Mouse (Mus musculus): ENCODE results near the gene Rcc1l.
A peak's percentile ranks its signal among the peaks of the same experiment; 100 is the strongest.

The Rcc1l gene

GRCm38 (mm10) chr5:134176169-134176881, at the start of gene Rcc1l:
Gene Rcc1l (minus strand): TSS chr5:134176774.
- peak; percentile 91 to 92 for DNase-seq

GRCm38 (mm10) chr5:134225110-134225901, 48.7 kb upstream of the Rcc1l start:
- peak in 1 of 2 experiments; percentile 22 for DNase-seq

DNA sequence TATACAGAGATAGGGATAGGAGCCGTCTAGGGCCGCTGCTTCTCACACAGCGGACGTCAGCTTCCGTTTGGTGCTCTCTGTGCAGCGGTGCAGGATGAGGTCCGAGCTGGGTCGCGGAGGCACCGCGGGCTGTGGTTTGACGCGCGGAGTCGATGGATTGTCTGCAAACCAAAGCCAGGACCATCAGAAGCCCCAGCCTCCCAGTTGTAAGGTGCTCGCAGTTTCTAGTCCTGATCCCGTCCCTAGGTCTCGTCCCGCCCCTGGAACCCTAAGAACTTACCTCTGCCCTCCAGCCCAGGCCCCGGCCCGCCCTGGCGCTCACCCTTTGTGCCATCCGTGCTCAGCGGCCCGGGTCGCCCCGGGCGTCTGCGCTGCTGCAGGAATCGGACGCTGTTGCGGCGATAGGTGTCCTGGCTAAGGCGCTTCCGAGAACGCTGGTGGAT, 45.2 kb upstream of the Rcc1l start:
- peak in 1 of 2 experiments; percentile 52 for DNase-seq

DNA sequence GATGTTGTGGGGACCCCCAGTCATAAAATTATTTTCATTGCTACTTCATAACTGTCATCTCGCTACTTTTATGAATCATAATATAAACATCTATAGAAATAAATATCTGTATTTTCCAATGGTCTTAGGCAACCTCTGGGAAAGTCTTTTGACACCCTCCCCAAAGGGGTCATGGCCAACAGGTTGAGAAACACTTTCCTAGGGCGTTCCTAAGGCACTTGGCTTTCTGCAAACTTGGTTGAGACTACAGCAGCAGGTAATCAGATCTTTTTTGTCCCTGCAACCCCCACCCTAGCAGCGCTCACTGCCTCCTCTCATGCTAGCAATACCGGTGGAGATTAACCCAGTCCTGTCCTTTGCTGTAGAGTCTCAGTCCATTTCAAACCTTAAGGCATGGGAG, 44.7 kb upstream of the Rcc1l start:
- DNase-seq = no peak

DNA sequence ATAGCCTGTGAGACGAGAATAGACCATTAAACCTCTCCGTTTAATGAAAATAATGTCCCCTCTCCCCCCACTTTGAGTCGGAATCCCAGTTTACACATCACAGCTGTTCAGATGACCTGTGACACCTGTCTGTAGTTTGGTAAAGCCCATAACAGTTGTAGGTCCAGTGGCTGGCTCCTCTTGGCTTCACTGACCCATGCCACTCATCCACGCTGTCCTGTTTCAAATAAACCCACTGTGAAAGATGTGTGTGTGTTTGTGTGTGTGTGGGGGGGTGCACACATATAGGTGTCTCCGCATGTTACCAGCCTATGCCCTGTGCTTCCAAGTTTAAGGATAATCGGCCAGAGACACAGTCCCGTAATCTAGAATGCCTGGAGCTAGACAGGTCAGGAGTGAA, 41.3 kb upstream of the Rcc1l start:
- DNase-seq = no peak

DNA sequence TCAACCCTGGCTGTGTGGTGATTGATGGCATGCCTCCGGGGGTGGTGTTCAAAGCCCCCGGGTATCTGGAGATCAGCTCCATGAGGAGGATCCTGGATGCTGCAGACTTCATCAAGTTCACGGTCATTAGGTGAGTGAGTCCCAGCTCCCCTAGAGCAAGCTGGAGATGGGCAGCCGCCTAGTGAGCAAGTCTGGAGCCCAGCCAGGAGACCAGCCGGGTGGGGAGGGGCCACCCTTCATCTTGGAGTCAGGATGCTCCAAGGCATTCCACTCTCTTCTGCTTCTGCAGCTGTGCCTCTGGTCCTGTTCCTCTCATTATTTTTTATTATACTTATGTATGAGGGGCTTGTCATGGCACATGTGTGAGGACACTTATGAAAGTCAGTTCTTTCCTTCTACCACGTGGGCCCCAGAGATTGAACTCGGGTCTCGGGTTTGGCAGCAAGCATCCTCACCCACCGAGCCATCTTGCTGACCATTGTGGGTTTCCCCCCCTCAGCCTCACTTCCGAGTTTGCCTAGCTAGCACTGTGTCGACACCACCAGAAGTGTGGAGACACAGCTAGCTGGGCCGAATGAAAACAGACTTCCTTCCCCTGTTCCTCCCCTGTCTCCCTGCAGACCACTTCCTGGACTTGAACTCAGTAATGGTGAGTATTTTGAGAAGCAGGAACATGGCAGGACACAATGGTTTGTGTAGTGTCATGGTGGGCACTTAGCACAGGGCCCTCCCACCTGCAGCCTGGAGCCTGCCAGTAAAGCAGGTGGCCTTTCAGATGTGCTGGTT, 37.6 kb upstream of the Rcc1l start:
- DNase-seq = peak; percentile 29 to 55

- peak; percentile 64 to 80 for DNase-seq
Observed at GRCm38 (mm10) chr5:134209931-134210554, 33.5 kb upstream of the Rcc1l start.

DNA sequence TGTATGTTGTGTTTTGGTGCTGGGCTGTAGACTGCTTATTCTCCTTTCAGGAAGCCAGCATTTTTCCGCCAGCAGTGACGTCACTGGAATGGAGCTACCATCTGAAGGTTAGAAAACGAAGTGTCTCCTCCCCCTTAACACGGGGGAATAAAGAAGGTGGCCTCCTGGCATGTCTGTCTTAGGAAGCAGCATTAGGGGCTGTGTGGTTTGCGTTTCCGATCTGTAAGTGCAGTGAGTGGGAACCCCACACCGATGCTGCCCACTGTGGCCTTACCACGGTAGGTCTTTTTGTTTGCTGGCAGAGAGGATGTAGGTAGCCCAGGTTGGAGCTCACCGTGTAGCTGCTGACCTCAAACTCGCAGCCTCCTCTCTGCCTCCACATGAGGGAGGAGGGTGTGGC, 30.1 kb upstream of the Rcc1l start:
- DNase-seq = no peak

DNA sequence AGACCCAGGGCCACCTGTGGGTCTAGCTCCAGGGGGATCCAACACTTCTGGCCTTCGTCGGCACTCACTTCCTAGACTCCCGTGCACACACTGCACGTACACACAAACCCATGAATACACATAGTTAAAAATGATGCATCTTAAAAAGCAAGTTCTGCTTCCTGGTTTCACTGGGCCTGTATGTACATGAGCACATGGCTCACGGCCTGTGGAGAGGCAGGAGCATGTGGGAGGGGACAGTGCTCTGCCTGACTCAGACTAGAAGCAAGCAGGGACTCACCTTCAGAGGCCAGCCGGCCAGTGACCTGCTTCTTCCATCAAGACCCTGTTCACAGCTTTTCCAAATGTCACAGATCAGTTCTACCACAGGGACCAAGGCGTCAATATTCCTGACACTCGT, 17.1 kb upstream of the Rcc1l start:
- DNase-seq = no peak

DNA sequence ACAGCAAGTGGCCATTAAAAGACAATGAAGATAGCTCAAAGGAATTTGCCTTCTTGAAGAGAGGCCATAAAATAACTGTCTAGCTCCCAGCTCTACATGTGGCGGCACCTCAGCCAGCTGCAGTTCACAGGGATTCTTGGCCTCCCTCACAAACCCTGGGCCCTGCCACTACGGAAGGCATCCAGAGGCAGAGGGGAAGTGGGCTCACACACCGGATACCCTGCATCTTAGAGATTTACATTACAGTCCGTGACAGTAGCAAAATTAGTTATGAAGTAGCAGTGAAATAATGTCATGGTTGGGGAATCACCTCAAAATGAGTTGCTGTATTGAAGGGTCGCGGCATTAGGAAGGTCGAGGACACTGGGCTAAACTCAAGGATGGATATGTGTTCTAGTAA, 12.0 kb upstream of the Rcc1l start:
- no peak for DNase-seq

- peak; percentile 46 to 83 for DNase-seq
Observed at GRCm38 (mm10) chr5:134186961-134187731, 10.6 kb upstream of the Rcc1l start.

DNA sequence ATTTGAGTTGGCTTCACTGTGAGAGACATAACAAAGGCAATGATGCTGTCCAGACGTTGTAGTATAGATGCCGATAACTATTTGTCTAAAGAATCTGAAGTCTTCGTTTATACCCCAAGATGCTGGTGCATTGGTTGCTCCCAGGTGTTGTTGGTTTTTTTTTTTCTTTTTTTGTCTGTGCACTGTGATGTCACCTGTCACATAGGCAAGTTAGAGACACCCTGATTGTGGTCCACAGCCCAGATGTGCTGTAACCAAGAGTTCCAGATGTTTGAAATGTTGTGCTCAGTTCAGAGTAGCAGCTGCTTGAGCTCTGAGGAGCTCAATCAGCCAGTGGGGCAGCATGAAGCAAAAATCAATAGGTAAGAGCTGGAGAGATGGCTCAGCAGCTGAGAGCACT, 9.5 kb upstream of the Rcc1l start:
- no peak for DNase-seq

GRCm38 (mm10) chr5:134183880-134184808, 7.6 kb upstream of the Rcc1l start, which contains the start of gene Gtf2ird2:
Gene Gtf2ird2 (plus strand): TSS chr5:134184019.
- DNase-seq = peak; percentile 99 to 100

- DNase-seq = no peak
Observed at GRCm38 (mm10) chr5:134183162-134183561, 6.6 kb upstream of the Rcc1l start.

GRCm38 (mm10) chr5:134182735-134183134, 6.2 kb upstream of the Rcc1l start:
- DNase-seq = peak; percentile 44 to 74

- peak in 1 of 2 experiments; percentile 24 for DNase-seq
Observed at GRCm38 (mm10) chr5:134182172-134182571, 5.6 kb upstream of the Rcc1l start.

- peak; percentile 85 to 92 for DNase-seq
Observed at GRCm38 (mm10) chr5:134179871-134180270, 3.3 kb upstream of the Rcc1l start.

GRCm38 (mm10) chr5:134178536-134178935, 2.0 kb upstream of the Rcc1l start:
- no peak for DNase-seq

- DNase-seq = peak in 1 of 2 experiments; percentile 19
Observed at GRCm38 (mm10) chr5:134175696-134176095, 878 bp downstream of the Rcc1l start.

DNA sequence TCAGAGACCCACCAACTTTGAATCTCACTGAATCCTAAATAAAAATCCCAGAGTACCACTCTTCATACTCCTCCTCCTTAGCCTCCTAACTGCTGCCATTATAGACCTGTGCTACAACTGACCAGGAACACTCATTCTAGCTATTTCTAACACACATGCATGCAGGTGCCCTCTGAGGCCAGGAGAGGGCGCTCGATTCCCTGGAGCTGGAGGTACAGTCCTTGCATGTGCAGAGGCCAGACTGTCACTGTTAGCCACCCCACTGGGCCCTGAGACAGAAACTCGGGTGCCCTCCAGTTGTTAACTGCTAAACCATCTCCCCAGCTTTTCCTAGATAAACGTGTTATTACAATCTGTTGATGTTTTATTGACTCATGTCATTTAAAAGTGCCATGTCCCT, 3.4 kb downstream of the Rcc1l start:
- DNase-seq = peak in 1 of 2 experiments; percentile 58

GRCm38 (mm10) chr5:134170167-134170566, 6.4 kb downstream of the Rcc1l start:
- no peak for DNase-seq

Data from kidney, postnatal 36 days (tissue).